Mouse (Mus musculus): ENCODE data around the gene Lst1.

- TF ChIP-seq POLR2A (IDR thresholded peaks at IDR 0.05; ENCODE audit: borderline replicate concordance, extremely low read depth, insufficient read depth, insufficient read length, poor library complexity, severe bottlenecking) (no peak), CTCF (IDR thresholded peaks at IDR 0.05; ENCODE audit: borderline replicate concordance, extremely low read depth, insufficient read depth, insufficient read length) (no peak)
Measured at GRCm38 (mm10) chr17:35192924-35193323, 4.7 kb upstream of the Lst1 start.
